Mouse (Mus musculus): Measurements from ENCODE around the gene Sec22b.

Gene Sec22b

GRCm38 (mm10) chr3:97911093-97911492 lies 10.1 kb downstream of the Sec22b start:
- no peak for DNase-seq

- peak; percentile 26 for DNase-seq
Observed at GRCm38 (mm10) chr3:97915081-97915480, 14.1 kb downstream of the Sec22b start.

- no peak for DNase-seq
Observed at GRCm38 (mm10) chr3:97918885-97919550, 18.0 kb downstream of the Sec22b start.

- no peak for DNase-seq
Observed at GRCm38 (mm10) chr3:97925246-97925645, 24.3 kb downstream of the Sec22b start.

GRCm38 (mm10) chr3:97927322-97927721 lies 26.3 kb downstream of the Sec22b start:
- DNase-seq: no peak

- DNase-seq: peak; percentile 90
Observed at GRCm38 (mm10) chr3:97928968-97929858, 28.2 kb downstream of the Sec22b start.

- DNase-seq: peak; percentile 46
Observed at GRCm38 (mm10) chr3:97930141-97930786, 29.3 kb downstream of the Sec22b start.

- no peak for DNase-seq
Observed at GRCm38 (mm10) chr3:97930787-97931158, 29.8 kb downstream of the Sec22b start.

GRCm38 (mm10) chr3:97931310-97931885 lies 30.4 kb downstream of the Sec22b start:
- no peak for DNase-seq

- DNase-seq: peak; percentile 42
Observed at GRCm38 (mm10) chr3:97932131-97932530, 31.1 kb downstream of the Sec22b start.

- DNase-seq: no peak
Observed at GRCm38 (mm10) chr3:97932771-97933170, 31.8 kb downstream of the Sec22b start.

- DNase-seq: no peak
Observed at GRCm38 (mm10) chr3:97933251-97933650, 32.3 kb downstream of the Sec22b start.

GRCm38 (mm10) chr3:97933811-97934210 lies 32.8 kb downstream of the Sec22b start:
- no peak for DNase-seq

- DNase-seq: peak; percentile 42
Observed at GRCm38 (mm10) chr3:97934331-97935300, 33.6 kb downstream of the Sec22b start.

- peak; percentile 17 for DNase-seq
Observed at GRCm38 (mm10) chr3:97937068-97937944, 36.3 kb downstream of the Sec22b start.

GRCm38 (mm10) chr3:97937945-97938266 lies 36.9 kb downstream of the Sec22b start:
- DNase-seq: no peak

- peak; percentile 62 for DNase-seq
Observed at GRCm38 (mm10) chr3:97938814-97939526, 38.0 kb downstream of the Sec22b start.

- peak; percentile 57 for DNase-seq
Observed at GRCm38 (mm10) chr3:97939626-97940510, 38.9 kb downstream of the Sec22b start.

GRCm38 (mm10) chr3:97940511-97941204 lies 39.7 kb downstream of the Sec22b start:
- no peak for DNase-seq

Data from embryo, embryonic 11 days (tissue).